Mouse (Mus musculus): ENCODE results near the gene Tmbim4. TPM values are rescaled to one million over a fixed set of nuclear protein-coding genes. Genes with fewer than 3 reads are reported as not detected.

Gene Tmbim4
- 100 to 1,000 TPM; 132 to 159 TPM for total RNA-seq (2021)
- long read RNA-seq, experiment 1, transcript Tmbim4-201 (7 exons, 904 nt): major isoform, 155 of 176 reads
- long read RNA-seq, experiment 1, partial matches to known transcripts: 12 of 176 reads
- long read RNA-seq, experiment 1, other reads (novel, unspliced or antisense): 8 of 176 reads
- long read RNA-seq, experiment 2, transcript Tmbim4-201 (7 exons, 904 nt): major isoform, 46 of 49 reads
- long read RNA-seq, experiment 2, partial matches to known transcripts: 0 of 49 reads
- long read RNA-seq, experiment 2, other reads (novel, unspliced or antisense): 1 of 49 reads

DNA sequence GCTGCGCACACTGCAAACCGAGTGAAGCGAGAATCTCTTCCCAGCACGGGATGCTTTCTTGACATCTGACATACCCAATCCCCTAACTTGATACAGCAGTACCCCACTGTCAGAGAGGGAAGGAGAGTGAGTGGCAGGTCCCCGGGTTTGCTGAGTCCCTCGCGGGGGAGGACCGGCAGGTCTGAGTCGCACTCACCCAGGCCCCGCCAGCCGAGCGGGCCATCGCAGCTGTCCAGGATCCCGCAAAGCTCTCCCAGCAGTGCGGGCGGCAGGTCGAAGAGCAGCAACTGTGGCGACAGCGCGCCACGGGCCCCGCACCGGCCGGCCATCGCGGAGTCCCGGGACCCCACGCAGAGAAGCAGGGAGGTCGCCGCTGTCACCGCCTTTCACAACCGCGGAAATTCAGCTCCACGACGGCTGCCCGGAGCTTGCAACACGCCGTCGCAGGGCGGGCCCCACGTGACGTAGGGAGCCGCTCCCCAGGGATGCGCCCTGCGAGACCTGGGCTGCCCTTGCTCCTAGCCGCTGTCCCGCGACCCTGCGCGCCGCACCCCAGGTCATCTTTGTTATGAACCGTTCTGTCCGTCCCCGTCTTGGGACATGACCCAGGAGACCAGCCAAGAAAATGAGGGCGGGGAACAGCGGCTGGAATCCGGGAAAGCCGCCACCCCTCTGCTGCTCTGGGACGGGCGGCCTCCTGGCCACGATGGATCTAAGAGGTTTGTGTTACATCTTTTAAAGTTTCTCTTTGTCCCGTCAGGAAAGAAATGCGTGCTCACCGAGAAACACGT, at the start of gene Tmbim4:
TSS of gene Tmbim4 (plus strand) at position 460 of the 791 bp plus-strand sequence.
- peak; percentile 83 to 88 for DNase-seq

DNA sequence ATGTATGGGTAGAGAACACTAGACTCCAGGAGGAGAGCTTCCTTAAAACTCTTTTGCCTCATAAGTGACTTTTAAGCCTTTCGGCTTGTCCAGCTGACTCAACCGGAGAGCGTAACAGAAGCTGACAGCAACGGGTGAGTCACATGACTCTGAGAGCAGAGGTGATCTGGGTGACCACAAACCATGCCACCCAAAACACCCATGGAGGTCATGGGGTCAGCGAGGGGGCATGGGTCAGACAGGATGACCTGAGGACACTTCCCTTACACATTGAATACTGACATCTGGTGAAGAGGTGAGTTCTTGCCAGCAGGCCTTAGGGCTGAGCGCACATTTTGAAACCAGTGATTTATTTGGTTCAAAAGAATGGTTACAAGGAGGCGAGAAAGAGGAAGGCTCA, 49.7 kb upstream of the Tmbim4 start:
- DNase-seq: no peak

DNA sequence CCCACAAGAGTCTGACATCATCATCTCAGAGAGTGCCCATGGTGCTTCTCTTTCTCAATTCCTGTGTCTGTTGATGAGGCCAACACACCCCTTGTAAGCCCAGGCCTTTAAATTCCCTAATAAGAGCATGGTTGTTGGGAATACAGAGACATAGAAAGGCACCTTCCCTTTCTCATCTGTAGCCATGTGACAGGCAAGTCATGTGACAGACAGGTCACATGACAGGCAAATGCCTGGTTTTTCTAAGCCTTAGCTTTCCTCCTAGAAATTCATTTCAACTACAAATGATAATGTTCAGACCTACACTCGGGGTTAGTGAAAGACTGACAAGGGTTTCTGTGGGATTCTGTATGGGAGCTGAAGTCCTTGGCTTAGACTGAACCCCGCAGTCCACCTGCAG, 47.5 kb upstream of the Tmbim4 start:
- DNase-seq: no peak

DNA sequence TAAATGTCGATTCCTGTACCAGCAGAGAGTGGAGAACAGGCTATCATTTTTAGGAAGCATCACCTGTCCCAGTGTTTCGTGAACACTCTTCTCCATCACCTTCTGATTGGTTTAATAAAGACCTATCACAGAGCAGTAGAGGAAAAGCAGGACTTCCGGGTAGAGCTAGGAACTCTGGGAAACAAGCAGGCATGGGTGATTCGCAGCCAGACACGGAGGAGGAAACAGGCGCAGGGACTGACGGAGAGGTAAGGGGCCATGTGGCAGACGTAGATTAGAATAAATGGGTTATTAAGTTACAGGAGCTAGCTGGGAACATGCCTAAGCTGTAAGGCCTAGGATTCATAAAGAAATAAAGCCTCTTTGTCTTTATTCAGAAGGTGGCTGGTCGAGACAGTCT, 40.9 kb upstream of the Tmbim4 start:
- no peak for DNase-seq

DNA sequence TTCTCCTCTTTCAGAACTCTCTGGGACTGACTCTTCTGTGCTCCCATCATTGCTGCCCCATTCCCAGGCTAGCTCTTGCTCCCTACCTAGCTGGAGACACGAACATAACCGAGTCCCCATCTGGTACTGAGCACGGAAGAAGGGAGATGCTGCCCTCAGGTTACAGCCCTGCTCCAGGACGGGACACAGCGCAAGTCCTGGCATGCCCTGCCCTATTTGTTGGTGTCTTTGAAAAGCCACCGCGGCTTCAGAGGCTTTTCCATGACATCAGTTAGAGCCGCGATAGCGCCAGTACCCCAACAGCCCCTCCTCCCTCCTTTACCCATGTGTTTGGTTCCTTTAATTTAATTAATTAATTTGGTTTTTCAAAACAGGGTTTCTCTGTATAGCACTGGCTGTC, 38.5 kb upstream of the Tmbim4 start:
- no peak for DNase-seq

DNA sequence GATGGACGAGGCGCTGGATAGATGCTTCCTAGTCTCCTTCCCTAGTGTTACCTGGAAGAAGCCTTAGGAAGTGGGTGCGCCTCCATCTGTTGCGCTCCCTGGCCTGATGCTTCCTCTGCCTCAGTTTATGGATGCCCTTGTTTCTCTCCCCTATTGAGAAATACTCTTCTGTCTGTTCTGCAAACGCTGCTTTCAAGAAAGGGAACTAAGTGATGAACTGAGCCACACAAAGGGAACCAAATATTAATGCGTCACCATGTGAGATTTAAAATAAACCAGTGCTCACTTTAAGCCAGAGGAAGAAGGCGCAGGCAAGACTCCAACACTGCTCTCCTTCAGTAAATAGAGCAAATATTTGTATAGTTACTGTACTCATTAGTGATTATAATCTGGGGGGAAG, 37.9 kb upstream of the Tmbim4 start:
- no peak for DNase-seq

DNA sequence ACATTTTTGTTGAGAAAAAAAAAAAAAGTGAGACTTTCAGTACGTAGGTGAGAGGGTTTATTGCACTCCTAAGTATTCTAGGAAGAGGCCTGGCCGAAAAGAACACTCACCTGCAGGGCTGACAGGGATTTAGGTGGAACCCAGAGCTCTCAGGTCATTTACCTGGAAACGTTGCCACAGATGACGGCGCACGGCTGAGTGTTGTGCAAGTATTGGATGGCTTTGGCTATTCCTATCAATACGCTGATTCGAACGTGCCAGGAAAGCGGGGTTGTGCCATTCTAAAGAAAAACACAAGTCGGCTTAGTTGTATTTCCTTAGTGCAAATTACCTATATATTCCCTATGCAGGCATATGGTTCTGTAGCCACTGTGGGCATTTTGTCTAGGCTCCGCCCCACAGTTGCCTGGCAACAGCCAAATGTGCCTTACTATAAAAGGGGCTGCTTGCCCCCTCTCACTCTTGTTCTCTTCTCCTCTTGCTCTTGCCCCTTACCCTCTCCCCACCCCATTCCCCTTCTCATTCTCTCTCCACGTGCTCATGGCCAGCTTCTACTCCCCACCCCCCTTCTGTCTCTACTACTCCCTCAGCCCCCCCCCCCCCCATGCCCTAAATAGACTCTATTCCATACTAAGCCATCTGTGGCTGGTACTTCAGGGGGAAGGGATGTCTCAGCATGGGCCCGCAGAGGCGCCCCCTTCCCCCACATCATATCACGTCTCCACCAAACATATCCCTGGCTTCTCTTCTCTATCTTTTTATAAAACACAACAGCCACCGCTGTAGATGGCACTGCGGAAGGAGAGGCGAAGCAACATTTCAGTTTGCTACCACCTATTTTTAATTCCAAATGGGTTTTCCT, 36.2 kb upstream of the Tmbim4 start:
- DNase-seq: no peak

DNA sequence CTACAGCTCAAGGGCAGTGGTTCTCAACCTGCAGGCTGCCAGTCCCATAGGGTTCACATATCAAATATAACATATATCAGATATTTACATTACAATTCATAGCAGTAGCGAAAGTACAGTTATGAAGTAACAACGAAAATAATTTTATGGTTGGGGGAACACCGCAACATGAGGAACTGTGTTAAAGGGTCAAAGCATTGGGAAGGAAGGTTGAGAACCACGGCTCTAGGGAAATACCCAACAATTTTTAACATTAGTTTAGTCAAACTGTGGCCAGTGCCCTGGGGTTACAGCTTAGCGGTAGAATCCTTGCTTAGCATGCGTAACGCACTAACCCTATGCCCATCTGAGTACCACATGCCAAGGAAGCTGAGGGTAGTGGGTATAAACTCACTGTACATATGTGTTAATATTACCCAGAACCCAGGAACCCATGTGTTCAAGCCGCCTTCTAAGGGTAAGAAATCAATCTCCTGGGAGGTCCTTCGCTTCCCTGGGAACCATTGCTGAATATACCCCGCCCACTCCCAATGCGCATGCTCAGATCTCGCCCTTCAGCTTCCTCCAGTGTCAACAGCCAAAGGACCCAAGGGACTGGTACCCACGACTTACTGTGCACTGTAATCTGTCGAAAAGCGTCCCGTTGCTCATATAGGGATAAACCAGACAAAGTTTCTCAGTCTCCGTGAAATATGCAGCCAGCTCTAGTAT, 35.4 kb upstream of the Tmbim4 start:
- no peak for DNase-seq

DNA sequence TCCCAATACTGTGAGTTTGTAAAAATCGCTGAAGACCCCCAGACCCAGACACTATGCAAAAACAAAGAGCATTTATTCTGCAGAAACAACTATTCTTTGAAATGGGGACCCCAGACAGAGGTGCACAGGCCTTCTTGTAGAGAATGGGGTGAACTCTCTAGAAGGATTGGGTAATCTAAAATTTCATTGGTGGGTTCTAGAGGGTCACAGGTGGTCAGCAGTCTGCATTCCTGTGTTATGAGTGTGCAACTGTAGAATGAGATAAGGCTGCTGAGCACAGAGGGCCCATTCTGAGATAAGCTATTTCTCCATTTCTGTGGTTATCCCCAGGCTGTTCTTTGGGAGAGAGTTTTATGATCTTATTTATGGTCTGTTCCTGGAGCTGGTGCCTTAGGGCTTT, 33.3 kb upstream of the Tmbim4 start:
- no peak for DNase-seq

DNA sequence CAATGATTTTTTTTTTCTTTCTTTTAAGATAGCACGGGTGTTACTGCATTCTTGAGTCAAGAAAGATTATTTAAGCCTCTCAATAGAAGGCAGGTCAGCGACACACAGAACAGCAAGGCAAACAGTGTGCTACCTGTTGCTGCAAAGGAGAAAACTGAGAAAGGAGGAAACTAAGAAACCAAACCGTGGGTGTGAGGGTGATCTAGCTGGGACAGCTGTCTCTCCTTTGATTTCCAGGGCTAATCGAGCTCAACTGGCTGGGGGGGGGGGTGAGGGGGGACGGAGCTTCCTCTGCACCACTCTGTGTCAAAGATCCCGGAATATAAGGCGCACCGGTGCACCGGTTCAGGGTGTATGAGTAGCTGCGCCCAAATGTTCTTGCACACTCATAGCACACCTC, 32.3 kb upstream of the Tmbim4 start:
- no peak for DNase-seq

DNA sequence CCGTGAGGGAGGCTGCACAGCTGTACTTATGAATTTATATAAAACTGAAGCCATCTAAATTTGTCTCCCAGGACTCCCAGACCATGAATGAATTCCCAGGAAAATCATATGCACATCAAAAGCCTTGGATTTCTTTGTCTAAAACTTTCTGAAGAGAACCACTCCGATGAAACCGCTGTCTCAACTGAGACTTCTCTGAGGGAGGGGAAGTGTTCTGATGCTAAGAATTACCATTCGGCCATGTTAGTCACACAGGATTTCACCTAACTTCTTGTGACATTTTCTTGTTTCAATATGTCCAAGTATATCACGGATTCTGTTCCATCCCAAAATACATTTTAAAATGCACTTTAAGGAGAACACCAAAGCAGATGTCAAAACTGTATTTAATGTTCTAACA, 31.5 kb upstream of the Tmbim4 start:
- no peak for DNase-seq

DNA sequence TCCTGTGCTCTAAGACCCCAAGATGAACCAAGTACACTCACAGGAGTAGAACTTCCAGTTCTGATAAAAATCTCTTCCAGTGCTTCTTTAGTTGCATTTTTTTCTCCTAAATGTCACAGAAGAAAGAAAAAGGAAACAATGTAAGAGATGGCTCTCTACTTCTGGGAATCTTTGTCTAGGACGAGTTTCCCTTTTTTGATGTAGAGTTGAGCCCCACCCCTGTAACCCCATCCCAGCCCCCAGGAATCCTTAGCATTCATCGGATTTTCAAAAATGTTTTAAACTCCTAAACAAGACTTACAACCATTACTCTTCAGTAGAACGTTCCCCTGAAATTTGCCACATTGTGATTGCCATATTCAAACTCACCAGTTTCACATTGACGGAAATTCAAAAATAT, 31.1 kb upstream of the Tmbim4 start:
- no peak for DNase-seq

DNA sequence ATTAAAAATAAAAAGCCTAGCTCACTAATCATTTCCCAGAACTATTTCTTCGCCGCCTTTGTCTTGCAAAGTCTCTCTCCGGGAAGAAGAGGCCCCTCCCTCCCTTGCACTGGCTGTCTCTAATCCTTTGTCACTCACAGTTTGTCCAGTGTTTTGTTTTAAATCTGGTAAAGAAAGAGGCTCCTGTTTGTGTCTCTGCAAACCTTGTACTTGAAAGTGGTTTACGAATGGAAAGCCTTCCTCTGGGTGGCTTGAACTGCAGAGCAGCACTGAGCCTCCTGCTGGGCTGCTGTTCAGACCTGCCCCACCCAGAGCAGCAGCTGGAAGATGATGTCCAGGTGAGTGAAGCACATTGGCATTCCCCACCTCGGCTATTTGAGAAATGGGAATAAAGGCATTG, 30.1 kb upstream of the Tmbim4 start:
- DNase-seq: no peak

DNA sequence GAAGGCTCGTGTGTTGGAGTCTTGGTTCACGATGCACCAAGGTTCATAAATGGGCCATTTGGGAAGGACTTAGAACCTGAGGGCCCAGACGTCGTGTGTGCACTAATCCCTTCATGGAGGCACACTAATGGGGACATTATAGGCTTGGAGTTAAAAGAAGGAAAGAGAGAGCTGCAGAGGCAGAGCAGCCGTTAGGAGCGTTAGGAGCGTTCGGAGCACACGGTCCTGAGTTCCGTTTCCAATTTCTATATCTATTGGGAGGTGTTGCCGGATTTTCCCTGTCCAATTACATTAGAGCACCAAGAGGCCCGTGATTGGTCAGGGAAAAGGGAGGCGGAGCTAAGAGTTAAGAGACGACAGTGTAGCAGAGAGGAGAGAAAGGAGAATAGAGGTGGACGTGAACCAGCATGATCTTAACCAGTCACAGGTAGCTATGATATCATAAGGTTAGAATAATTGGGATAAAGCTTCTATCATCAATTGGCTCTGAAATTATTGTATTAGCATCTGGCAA, 27.1 kb upstream of the Tmbim4 start:
- no peak for DNase-seq

DNA sequence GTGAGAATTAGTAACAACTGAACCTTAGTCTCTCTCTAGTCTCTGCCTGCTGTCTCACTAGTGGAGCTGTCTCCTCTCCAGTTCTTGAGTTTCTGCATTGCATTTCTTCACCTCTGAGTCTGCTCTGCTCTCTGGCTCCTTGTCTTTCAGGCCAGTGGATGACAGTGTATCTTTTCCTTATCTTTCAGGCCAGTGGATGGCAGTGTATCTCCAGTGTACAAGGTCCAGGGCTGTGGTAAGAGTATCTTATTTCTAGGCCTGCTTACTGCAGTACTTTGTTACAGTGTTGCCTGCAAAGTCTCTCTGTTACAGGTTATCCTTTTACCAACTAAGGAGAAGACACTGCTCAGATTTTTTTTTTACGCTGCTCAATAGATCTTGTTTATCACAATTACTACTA, 18.5 kb upstream of the Tmbim4 start:
- peak in 1 of 2 experiments; percentile 13 for DNase-seq

DNA sequence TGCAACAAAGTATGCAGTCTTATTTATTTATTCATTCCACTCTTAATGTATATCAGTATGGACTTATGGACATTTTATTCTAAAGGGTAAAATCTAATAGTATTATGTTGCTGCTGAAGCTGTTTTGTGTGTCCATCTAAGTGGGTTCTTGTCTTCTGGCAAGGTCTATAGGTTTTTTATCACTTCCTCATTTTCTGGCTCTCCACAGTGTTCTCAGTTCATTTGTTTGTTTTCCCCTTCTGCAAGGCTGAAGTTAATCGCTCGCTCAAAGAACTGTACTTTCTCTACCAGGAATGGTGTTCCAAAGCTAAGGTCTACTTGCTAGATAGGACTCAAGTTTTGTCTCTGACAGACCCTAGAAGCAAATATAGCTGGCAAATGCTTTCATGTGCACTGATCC, 18.0 kb upstream of the Tmbim4 start:
- DNase-seq: no peak

DNA sequence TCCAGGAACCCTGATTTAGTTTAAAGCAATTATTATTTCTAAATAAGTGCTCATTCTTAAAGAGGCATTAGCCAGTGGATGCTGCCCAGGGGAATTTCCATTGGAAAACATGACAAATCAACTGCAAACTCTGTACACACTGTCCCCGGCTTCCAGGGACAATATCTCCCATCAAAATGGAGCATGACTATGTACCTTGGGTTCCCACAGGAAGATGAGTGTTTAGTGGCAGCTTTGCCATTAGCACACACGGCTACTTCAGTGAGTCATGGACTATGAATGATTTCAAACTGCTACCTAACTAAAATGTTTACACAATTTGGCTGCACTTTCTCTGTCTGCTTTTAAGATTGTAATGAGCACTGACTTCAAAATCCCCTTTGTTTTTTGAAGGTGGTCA, 12.9 kb upstream of the Tmbim4 start:
- DNase-seq: no peak

DNA sequence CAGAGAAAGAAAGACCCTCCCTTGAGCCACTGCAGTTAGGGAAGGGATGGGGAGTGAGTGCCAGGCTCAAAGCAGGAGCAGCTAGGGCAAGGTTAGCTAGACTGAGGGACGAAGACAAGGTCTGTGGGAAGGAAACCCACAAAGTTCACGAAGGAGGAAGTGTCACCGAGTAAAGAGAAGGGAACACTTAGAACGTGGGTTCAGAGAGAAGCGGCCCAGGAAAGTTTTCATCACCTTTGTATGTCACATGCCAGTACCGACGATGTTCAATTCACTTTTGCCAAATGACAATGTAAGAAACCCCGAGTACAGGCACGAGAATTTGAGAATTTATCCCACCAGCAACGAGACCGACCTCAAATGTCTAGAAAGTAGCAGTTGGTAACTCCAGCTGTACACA, 12.1 kb upstream of the Tmbim4 start:
- no peak for DNase-seq

DNA sequence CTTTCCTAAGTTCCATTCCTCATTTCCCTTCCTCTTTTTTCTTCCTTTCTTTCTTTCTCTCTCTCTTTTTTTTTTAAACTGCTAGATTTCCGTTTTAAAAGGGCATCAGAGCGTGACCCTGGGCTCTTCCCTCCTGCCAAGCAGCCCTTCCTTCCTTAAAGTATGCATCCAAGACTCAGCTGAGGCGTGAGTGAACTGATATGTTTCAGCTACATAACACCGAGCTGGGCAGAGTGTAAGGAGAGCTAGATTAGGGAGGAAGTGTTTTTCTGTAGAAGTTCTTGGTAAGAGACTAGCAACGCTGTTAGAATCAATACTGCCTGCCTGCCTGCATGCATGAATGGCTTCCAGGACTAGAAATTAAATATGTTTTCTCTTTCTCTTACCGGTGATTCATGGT, 11.6 kb upstream of the Tmbim4 start:
- no peak for DNase-seq

DNA sequence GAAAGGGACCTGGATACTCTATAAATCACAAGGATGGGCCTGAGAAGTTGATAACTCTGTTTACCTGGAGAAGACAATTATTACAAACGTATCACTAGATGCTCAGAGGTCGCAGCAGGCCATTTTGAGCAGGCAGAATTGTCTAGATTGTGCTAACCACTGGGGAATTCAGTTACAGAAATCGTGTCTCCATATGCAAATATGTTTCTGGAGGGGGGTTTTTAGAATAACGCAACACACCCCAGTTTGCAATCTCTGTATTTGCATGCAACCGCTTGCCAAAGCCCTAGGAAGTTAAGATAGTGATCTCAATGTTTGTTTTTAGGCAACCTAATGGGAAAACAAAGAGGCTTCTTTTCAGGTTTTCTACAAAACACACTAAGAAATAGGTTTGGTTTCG, 10.2 kb upstream of the Tmbim4 start:
- no peak for DNase-seq

DNA sequence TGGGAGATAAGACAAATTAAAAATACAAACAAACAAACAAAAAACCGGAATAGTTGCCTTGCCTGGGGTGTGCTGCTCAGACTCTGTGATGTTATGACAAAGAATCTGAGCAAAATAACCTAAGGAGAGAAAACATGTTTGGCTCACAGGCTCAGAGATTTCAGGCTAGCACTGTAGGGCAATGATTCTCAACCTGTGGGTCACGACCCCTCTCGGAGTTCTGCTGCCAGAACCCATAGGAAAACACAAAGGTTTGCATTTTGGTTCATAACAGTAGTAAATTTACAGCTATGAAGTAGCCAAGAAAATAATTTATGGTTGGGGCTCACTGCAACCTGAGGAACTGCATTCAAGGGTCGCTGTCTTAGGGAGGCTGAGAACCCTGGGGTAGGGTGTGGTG, 9.1 kb upstream of the Tmbim4 start:
- no peak for DNase-seq

DNA sequence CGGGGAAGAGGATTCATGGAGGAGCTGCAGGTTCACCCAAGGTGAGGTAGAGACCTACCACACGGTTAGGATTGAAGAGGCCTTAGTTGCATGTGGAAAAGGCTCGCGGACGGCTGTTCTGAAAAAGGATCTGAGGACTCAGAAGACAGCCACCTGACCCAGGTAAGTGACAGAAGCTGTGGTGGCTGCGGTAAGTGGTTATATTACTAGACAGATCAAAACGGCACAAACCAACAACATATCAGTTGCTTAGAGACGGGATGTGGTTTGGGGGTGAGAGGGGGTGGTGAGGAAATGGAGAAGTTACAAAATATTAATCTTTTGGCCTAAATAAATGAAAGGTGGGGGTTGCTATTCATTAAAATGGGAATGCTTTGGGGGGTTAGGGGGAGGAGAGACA, 8.1 kb upstream of the Tmbim4 start:
- DNase-seq: no peak
